Mouse (Mus musculus) megakaryocyte, embryonic 14.5 days (primary cell): ENCODE results near the gene Gsdme.

Experiments
- FLI1 ChIP-seq: IDR thresholded peaks from 2 replicates; pipeline ENCODE4 v1.6.1; 2012; ENCODE audit warnings: low read length, inconsistent platforms, mixed read lengths
- GATA1 ChIP-seq: IDR thresholded peaks from 3 replicates; pipeline ENCODE4 v1.6.1; 2012; ENCODE audit warnings: mixed read lengths, low read length, inconsistent platforms, borderline replicate concordance

DNA sequence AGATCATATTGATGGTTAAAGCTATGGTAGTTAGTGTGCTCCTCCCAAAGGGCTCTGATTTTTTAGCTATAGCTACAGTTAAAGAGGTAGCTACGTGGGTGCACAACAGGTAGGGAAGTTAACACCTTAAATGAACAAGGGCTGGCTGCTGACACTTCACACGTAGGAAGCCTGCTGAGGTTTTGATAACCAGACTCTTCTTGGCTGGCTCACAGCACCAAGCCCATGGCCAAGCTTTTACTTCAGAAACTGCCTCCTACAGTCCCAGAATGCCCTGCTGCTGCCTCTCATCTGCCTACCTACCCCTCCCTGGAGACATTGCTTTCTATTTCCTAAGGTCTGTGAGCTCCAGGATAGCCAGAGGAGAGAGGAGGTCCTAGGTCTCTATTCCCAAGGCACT, 25.7 kb downstream of the Gsdme start:
- TF ChIP-seq GATA1 (no peak), FLI1 (no peak)
